Mouse (Mus musculus) lung, postnatal 0 days (tissue): ENCODE results near the gene Robo1.

Experiments used
- CTCF ChIP-seq: IDR thresholded peaks from 2 replicates; pipeline ENCODE4 v1.5.1; 2016; ENCODE audit warnings: antibody characterized with exemption, mild to moderate bottlenecking
- EP300 ChIP-seq: IDR thresholded peaks from 2 replicates; pipeline ENCODE4 v1.6.1; 2016; ENCODE audit warnings: antibody characterized with exemption, mild to moderate bottlenecking, control low read depth

DNA sequence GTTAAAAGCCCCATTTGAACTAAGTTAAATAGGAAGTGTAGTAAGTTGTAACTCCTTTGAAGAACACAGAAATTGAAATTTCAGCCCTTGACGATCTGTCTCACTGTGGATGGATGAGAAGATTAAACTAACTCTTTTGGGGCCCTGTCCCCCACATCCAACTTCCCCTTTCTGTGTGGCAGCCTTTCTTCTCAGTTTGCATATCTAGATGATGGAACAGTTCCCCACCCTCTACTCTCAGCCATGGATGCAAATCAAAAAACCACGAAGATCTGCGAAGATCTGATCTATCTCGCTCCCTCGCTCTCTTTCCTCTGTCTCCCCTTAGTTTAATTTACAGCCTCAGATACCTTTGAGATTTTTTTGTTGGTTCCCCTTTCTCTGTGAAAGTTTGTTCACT is 357.3 kb downstream of the Robo1 start:
- TF ChIP-seq CTCF (no peak), EP300 (no peak)
